Mouse (Mus musculus) liver, postnatal 0 days (tissue): ENCODE data around the gene 6030408B16Rik.

Source experiments
- CTCF ChIP-seq: sonication (generic); IDR thresholded peaks from 2 replicates; pipeline ENCODE4 v1.5.1; 2016; ENCODE audit warnings: antibody characterized with exemption, low read depth
- EP300 ChIP-seq: IDR thresholded peaks from 2 replicates; pipeline ENCODE4 v1.6.1; 2016; ENCODE audit warnings: antibody characterized with exemption, low read depth, mild to moderate bottlenecking

DNA sequence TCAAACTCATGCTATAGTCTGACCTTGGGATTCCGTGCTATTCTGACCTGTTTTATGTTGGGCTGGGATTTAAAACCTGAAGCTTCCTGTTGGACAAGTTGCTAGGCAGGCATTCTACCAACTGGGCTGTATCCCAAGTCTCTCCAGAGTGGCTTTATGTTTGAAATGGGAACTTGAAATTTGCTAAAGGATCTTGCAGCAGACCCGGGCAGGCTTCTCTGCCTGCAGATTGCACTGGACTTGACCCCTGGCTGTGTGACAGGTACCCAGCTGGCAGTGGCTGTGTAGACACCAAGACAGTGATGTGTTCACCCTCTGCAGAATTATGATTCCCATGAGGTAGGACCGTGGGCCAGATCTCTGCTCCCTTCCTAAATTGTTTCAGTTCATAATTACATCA lies 1.0 kb upstream of the 6030408B16Rik start:
- TF ChIP-seq CTCF = no peak
- TF ChIP-seq EP300 = no peak
